Mouse (Mus musculus) splenic B cell, adult 2 months (primary cell): Measurements from ENCODE around the gene Helb.

Source experiments
- DNase-seq: peaks from one replicate; pipeline ENCODE4 v3.0.0-alpha.2; 2011; ENCODE audit warnings: low read depth, low spot score
- H3K27me3 ChIP-seq: 2 replicates; pipeline ENCODE4 v1.6.1; 2012; ENCODE audit warnings: mild to moderate bottlenecking, low read length, moderate library complexity, mixed read lengths; ENCODE audit not compliant: control insufficient read depth, poor library complexity, insufficient read depth, severe bottlenecking
- H3K36me3 ChIP-seq: 2 replicates; pipeline ENCODE4 v1.6.1; 2012; ENCODE audit warnings: mild to moderate bottlenecking, low read length, moderate library complexity, mixed read lengths; ENCODE audit not compliant: control insufficient read depth, poor library complexity, insufficient read depth, severe bottlenecking

The Helb gene

DNA sequence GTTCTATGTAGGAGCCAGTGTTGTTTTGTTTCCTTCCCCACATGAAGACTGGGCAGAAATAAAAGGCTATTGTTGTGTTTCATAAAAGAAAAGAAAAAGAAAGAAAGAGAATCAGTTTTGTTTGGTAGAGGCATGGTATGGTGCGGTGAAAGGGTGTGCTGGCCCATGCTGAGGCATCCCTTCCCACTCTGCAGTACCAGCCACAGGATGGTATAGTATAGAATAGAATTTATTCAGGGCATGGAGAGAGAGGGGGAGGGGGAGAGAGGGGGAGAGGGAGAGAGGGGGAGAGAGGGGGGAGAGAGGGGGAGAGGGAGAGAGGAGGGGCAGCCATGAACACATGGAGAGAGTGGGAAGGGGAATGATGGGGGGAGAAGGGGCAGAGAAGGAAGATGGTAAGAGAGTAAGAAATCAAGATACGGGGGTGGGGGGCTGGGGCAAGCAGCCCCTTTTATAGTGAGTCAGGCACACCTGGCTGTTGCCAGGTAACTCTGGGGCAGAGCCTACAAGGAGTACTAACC, 68.0 kb downstream of the Helb start:
- DNase-seq: no peak
- Histone ChIP-seq H3K27me3 (no peaks in the 10 kb centered on the region), H3K36me3 (no peaks in the 10 kb centered on the region)

DNA sequence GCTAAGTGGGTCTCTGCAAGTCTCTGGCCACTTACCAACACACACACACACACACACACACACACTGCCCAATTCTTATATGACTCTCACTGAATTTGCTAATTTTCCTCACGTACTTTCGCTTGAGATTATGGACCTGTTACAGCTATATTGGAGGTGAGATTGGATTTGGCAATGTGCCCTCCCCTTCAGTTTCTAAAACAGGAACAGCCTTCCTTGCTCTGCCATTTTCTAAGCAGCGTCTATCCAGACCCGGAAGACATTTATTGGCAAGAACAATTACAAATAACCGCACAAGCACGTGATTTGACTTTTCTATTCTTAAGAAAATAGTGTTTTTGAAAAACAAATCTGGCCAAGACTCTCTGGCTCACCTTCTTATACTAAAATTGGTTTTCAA, 68.5 kb downstream of the Helb start:
- Histone ChIP-seq H3K36me3 (no peaks in the 10 kb centered on the region), H3K27me3 (no peaks in the 10 kb centered on the region)
- DNase-seq: no peak

DNA sequence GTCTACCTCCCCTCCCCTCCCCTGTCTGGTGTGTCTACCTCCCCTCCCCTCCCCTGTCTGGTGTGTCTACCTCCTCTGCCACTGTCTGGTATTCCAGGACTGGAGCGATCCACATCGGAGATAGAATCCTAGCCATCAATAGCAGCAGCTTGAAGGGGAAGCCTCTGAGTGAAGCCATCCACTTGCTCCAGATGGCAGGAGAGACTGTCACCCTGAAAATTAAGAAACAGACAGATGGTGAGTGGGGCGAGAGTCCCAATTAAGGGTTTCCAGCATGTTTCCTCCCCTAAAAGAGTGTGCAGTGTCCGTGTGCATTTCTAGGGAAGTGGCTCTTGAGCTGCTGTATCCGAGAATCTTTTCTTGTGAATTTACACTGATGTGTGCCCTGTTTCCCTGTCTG, 74.6 kb downstream of the Helb start:
- no peak for DNase-seq
- Histone ChIP-seq H3K36me3 (no peaks in the 10 kb centered on the region), H3K27me3 (no peaks in the 10 kb centered on the region)

DNA sequence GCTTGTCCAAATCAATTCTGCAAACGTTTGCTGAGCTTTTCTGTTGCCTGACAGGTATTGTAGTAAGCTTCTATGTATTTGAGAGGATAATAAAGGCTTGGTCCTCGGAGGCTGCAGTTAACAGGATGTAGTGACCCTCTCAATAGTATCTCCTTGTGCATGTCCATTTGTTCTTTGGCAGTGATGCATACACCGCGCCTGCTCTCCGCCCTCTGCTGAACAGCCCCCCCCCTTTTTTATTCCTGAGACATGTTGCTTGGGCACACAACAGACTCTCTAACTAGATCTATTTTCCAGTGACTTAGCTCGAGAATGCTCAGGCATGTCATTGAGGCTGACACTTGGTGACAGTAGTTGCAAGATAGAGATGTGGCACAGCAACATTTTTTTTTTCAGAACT, 77.0 kb downstream of the Helb start:
- no peaks in the 10 kb centered on the region for H3K36me3 ChIP-seq
- DNase-seq: no peak
- H3K27me3 ChIP-seq: no peaks in the 10 kb centered on the region

DNA sequence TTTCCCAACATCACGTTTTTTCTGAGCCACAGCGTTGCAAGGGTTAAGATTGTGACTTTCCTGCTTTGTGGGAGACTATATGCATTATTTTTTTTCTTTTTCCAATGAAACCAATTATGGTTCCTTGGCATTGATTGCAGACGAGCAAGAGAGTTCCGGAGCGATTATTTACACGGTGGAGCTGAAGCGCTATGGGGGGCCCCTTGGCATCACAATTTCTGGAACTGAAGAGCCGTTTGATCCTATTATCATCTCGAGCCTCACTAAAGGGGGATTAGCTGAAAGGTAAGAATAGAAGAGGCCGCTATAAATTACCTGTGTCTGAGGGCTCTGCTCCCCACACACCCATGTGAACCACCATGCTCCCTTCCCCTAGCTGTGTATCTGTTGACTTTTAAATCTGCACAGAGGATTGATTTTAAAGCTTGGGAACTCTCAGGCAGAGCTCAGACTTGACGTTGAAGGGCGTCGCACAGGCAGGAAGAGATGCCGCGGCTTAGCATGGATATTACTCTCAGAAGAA, 77.5 kb downstream of the Helb start:
- H3K36me3 ChIP-seq: no peaks in the 10 kb centered on the region
- DNase-seq: no peak

DNA sequence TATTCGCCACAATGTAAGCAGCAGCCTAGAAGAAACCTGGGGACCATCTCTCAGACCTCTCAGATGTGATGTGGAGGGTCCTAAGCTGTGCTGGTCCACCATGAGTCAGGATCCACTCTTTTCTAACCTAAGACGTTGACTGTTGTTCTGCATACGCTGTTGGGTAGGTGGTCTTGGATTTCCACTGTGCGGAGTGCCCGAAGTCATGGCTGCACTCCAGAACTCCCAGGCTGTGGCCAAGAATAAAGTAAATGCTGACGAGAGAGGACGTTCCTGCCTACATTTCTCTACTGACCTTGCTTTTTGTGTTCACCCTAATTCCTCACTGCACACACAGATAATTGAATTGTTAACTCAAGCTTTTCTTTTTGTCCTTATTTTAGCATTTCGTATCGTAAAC, 78.9 kb downstream of the Helb start:
- Histone ChIP-seq H3K36me3 (no peaks in the 10 kb centered on the region), H3K27me3 (no peaks in the 10 kb centered on the region)
- no peak for DNase-seq

More for the DNA sequence above, 77.5 kb downstream of the Helb start:
- H3K27me3 ChIP-seq: no peaks in the 10 kb centered on the region
